Mouse (Mus musculus): ENCODE measurements around the gene Senp2.

Senp2 gene

GRCm38 (mm10) chr16:22027474-22027873 is 18.2 kb downstream of the Senp2 start:
- DNase-seq: no peak

DNA sequence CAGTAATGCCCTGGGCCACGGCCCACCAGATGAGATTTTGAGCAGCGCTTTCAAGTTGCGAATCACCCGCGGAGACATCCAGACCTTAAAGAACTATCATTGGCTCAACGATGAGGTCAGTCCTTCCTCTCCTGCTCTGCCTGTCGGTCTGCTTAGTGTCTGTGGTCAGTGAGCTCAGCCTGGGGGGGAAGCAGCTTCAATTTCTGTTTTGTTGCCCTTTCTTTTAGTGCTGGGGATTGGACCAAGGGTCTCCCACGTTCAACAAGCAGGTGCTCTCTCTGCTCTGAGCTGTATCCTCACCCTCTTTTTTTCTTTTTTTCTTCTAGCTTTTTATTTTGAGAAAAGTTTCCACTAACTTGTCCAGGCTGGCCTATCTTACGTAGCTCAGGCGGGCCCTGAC is 29.3 kb downstream of the Senp2 start:
- no peak for DNase-seq

- DNase-seq: no peak
Measured at GRCm38 (mm10) chr16:22039978-22040377, 30.7 kb downstream of the Senp2 start.

DNA sequence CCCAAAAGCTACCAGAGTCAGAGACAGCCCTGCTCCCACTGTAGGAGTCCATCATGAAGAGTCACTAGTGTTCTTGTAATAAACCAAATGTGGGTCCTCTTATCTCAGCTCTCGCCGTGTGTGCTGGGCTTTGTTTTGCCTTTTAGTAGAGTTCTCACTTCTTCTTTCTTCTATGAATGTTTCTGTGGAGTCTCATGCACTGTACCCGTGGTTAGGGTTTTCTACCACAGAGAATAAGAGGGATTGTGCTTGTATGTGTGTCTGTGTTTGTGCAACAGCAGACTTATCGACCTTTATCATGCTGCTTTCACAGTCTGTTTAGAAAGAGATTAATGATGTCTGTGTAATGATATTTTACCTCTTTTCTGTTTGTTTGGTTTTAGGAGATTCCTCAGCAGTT is 34.5 kb downstream of the Senp2 start:
- DNase-seq: no peak

DNA sequence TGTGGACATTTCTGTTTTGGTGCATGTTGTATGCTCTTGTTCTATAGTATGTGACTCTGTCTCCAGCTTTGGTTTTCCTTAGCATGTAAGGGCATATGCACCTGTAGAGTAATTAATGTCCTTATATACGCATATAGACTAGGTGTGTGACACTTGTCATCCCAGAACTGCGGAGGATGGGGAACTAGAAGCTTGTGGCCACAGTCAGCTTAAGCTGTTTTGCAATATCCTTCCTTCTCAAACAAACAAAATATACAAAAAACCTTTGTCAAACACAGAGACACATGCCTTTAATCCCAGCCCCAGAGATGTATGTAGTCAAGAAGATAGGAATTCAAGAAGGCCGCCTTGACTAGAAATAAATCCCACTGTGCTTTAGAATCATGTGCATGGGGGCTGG is 36.6 kb downstream of the Senp2 start:
- DNase-seq: no peak

GRCm38 (mm10) chr16:22046739-22047366 is 37.6 kb downstream of the Senp2 start:
- DNase-seq: no peak

DNA sequence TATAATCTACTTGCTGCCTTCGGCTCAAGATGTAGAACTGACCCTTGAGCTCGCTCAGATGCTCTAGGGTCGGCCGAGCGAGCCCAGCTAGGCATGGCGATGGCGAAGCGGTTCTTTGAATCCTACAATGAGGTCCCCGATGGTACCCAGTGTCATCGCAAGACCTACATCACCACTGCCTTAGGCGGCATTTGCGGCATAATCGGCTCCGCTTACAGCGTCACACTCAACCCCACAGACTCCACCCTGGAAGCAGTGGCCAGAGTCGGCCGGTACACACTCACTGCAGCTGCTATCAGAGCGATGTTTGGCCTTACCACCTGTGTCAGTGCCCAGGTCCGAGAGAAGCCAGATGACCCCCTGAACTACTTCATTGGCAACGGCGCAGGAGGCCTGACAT is 44.1 kb downstream of the Senp2 start:
- DNase-seq: no peak

DNA sequence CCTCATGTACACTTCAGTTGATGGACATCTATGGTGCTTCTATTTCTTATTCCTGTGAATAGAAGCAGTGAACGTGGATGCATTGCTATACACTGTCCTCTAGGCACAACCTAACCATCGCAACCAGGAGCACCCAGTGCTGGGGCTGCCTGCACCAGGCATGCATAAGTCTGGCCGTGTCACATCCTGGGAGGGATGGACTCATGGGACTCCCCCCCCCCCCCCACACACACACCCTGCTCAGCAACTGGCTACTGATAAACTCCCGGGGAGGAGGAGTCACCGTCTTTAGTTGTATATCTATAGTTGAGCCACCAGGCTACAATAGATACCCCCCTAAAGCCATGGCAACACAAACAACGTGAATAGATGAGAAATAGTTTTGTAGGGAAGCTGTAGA is 48.2 kb downstream of the Senp2 start:
- no peak for DNase-seq

- no peak for DNase-seq
Measured at GRCm38 (mm10) chr16:22058871-22059270, 49.6 kb downstream of the Senp2 start.

- no peak for DNase-seq
Measured at GRCm38 (mm10) chr16:22060416-22060815, 51.1 kb downstream of the Senp2 start.

DNA sequence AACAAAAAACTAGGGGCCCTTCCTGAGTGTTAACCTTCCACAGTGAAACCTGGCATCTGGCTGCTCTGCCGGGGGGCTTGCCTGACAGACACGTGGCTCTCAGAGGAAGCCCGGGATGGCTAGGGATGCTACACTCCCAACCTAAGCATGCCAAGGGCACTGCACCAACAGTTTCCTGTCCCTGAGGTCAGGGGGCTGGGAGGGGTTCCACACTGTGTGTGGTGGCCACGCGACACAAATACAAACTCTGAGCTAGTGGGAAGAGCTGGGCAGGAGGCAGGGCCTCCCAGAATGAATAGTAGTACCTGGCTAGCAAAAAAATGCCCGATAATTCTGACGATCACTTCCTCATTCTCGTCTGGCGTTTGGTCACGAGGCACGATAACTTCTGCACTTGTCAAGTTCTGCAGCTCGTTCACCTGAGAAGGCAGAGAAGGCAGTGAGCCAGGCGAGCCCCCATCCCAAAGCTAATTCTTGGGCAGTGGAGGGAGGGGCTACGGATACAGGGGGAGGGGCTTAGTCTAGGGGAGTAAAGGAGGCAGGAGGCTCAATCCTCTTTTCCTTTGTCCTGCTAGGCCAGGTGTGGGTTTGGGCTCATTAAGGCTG is 52.4 kb downstream of the Senp2 start:
- no peak for DNase-seq

- DNase-seq: no peak
Measured at GRCm38 (mm10) chr16:22062284-22062683, 53.0 kb downstream of the Senp2 start.

DNA sequence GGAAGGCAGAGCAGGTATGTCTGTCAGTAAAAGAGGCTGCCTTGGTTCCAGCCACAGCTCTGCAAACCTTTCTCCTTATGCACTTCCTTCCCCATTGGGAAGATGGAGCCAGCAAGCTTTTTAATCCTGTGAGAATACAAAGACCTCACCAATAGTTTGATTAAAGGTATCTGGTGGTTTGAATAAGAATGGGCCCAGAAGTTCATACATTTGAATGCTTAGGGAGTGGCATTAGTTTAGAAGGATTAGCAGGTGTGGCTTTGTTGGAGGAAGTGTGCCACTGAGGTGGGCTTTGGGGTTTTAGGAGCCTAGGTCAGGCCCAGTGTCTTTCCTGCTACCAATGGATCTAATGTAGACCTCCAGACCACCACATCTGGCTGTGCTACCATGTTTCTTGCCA is 56.3 kb downstream of the Senp2 start:
- DNase-seq: no peak

DNA sequence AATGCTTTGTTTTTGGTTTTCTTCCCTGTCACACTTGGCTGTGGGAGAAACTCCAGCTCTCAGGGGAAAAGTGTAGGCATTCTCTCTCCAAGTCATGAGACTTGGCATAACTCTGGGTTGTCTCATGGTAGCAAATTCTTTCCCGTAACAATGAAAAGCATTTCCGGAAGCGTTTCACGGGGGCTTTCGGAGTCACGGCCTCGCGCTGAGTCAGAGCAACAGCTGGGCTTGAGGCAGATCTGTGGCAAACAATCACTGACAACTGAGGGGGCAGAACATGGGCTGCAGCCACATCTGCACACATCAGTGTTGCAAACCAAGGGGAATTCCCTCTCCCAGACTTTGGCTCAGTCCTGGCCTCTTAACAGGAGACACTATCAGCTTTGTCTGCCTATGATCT is 58.1 kb downstream of the Senp2 start:
- DNase-seq: no peak

- no peak for DNase-seq
Measured at GRCm38 (mm10) chr16:22071361-22071760, 62.1 kb downstream of the Senp2 start.

DNA sequence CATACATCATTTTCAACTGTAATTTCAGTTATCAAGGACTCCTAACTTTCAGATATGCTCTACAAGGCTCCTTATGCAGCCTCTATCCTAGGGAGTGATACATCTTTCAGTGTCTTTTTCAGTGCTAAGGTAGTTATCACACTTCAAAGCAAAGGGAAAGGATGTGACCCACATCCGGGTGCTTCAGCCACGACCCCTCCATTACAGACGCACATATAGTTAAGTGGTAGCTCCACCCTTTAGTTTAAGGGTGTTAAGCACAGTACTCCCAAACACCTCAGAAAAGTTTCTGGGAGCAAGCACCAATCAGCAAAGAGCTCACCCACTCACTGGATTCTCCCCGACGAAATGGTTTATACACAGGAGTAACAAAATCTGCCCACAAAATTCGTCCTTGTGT is 65.8 kb downstream of the Senp2 start:
- DNase-seq: no peak

GRCm38 (mm10) chr16:22075829-22076619 is 66.7 kb downstream of the Senp2 start:
- no peak for DNase-seq

DNA sequence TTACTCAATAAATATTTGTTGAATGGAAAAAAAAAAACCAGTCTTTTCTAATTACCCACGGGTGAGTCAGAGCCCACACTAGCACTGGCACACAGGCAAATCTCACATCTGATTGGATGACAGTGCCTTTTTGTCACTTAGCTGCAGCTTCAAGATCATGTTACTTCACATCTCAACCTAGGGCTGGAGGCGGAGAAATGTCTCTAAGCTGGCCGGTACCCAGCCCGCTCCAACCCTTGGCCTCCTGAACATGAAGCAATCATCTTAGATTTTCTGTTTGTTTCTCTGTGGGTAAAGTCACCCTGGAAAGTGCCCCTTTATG is 67.3 kb downstream of the Senp2 start:
- no peak for DNase-seq

DNA sequence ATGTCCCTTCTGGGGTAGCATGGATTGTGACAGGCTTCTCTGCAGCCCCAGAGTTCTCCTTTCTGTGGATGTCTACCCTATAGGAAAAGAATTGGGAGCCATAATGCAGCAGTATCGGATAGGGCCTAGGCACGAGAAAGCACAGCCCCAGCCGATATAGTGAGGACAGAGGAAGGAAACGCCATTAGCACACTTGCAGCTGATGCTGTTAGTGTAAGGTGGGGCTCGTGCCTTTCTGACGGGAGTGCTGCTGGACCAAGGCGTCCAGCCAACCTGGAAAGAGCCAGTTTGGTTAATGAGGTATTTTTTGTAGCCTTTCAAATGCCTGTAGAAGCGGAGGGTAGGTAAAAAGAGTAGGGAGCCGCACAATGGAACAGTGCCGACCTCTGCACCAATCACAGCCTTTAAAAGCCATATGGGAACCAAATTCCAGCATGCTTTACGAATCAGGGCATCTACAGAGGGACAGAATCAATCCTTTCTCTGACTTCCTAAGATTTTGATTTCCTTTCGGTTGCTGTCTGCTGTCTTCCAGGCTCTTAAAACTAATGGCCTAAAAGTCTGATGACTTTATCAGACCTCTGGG is 70.9 kb downstream of the Senp2 start:
- DNase-seq: no peak

DNA sequence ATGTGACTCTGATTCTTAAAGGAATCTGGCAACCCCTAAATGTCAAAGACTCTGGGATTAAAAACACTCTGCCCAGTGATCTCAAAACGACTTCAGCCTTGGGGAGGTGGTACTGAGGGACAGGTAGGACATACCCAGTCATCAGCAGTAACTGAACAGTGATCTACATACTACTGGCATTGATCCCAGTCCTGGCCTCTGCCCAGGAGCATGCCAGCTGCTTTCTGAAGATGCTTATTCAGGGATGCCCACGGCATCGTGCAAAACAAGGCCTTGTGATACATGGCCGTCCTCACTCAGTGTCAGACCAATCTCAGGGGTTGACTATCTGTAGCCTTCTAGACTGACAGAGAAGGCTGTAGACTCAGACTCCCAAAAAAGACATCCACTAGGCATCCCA is 76.1 kb downstream of the Senp2 start:
- DNase-seq: no peak

- DNase-seq: no peak
Measured at GRCm38 (mm10) chr16:22091255-22091783, 82.0 kb downstream of the Senp2 start.

DNA sequence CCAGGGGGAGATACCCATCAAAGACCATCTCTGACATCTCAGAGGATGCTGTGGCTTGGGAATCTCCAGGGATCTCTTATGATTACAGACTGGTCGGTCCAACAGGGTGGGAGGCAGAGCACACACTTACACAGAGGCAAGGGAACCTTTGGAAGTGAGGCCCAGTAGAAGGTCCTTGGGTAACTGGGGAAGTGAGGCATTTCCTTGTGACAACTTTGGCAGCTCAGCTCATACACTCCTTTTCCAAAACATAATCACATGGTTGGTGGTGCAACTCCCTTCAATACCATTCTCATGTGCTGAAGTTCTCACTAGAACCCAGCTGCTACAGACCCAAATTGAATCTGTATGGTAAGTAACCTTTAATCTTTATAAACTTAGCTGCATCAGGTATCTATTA is 86.5 kb downstream of the Senp2 start:
- no peak for DNase-seq

DNA sequence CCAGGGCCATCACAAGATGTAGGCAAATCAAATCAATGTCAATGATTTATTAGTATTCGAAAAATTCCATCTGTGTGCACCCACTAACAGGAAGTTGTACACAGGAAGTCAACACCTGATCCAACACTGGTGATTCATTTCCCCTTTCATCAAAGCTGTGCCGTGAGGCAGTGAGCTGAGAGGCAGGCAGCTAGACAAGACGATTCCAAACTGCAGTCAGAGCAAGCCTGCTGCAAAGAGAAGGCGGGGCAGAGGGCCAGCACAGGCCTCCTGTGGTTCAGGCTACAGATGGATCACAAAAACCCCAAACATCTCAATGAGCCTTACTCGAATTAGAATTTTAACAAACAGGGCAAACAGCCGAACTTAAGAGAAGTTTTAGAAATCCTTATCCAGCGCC is 88.4 kb downstream of the Senp2 start:
- no peak for DNase-seq
